ENCODE assay signal across 8 mouse cellular contexts in the genomic region with DNA sequence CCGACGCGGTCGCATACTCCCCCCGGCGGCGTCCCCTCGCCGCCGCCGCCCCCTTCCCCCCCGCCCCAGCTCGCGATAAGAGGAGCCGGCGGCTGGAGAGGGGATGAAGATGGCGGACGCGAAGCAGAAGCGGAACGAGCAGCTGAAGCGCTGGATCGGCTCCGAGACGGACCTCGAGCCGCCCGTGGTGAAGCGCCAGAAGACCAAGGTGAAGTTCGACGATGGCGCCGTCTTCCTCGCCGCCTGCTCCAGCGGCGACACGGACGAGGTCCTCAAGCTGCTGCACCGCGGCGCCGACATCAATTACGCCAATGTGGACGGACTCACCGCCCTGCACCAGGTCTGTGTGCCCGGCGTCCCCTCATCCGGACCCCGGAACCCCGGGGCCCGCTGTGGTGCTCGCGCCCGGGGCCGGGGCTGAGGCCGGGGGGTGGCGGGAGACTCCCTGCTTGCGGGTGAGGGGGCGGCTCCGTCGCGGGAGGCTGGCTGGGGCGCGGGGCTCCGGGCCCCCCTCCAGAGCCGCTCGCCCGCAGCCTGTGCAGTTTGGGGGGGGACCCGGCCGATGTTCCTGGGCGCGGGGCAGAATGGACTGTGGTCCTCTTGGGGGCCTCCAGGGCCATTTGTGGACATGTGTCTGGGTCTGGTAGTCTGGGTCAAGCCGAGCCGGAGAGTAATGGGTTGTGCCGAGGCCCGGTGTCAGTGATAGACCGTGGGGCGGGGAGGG. TPM values are rescaled to one million over a fixed set of nuclear protein-coding genes. Genes with fewer than 3 reads are reported as not detected.
DNase-seq lines count a peak whose midpoint lies in the region; ATAC-seq lines count a peak whose summit lies in the region.

No protein-coding gene starts in this region.

- no peaks in the 10 kb centered on the region for H3K36me3 ChIP-seq in embryonic facial prominence, embryonic 15.5 days
- no peaks in the 10 kb centered on the region for H3K36me3 ChIP-seq in limb, embryonic 13.5 days
- H3K36me3 ChIP-seq in midbrain, embryonic 14.5 days (ENCODE audit: control insufficient read depth, insufficient read depth, low read length): no peaks in the 10 kb centered on the region

- H3K9ac ChIP-seq in embryonic facial prominence, embryonic 15.5 days: peak overlapping the region; percentile 98
- peak overlapping the region; percentile 99 for H3K9ac ChIP-seq in limb, embryonic 13.5 days
- peak overlapping the region; percentile 99 for H3K9ac ChIP-seq in midbrain, embryonic 14.5 days (replicated peaks; ENCODE audit: low read length)

- H3K27me3 ChIP-seq in embryonic facial prominence, embryonic 15.5 days: no peaks in the 10 kb centered on the region
- H3K27me3 ChIP-seq in limb, embryonic 13.5 days: no peaks in the 10 kb centered on the region
- H3K27me3 ChIP-seq in midbrain, embryonic 14.5 days (ENCODE audit: control insufficient read depth, insufficient read depth, low read length): no peaks in the 10 kb centered on the region

- H3K4me1 ChIP-seq in embryonic facial prominence, embryonic 15.5 days: peaks cover 15% of the 10 kb centered on the region
- H3K4me1 ChIP-seq in limb, embryonic 13.5 days: peaks cover 23% of the 10 kb centered on the region
- H3K4me1 ChIP-seq in midbrain, embryonic 14.5 days (ENCODE audit: control insufficient read depth, insufficient read depth, low read length): peaks cover 24% of the 10 kb centered on the region

- WGBS in embryonic facial prominence, embryonic 15.5 days: under 1% methylated on average over 64 of the region's 79 CpGs
- WGBS in limb, embryonic 13.5 days: under 1% methylated on average over 66 of the region's 79 CpGs
- under 1% methylated on average over 67 of the region's 79 CpGs for WGBS in midbrain, embryonic 14.5 days

- H3K4me2 ChIP-seq in embryonic facial prominence, embryonic 15.5 days (replicated peaks): peak overlapping the region; percentile 57
- H3K4me2 ChIP-seq in limb, embryonic 13.5 days (replicated peaks): peak overlapping the region; percentile 72
- H3K4me2 ChIP-seq in midbrain, embryonic 14.5 days (ENCODE audit: low read length): peak overlapping the region; percentile 74

- H3K27ac ChIP-seq in embryonic facial prominence, embryonic 15.5 days (replicated peaks): peak overlapping the region; percentile 99
- peak overlapping the region; percentile 98 for H3K27ac ChIP-seq in limb, embryonic 13.5 days
- H3K27ac ChIP-seq in midbrain, embryonic 14.5 days (replicated peaks; ENCODE audit: low read depth, low read length): peak overlapping the region; percentile 99

- H3K9me3 ChIP-seq in embryonic facial prominence, embryonic 15.5 days (replicated peaks): no peaks in the 10 kb centered on the region
- no peaks in the 10 kb centered on the region for H3K9me3 ChIP-seq in limb, embryonic 13.5 days
- H3K9me3 ChIP-seq in midbrain, embryonic 14.5 days (ENCODE audit: control insufficient read depth, low read length): no peaks in the 10 kb centered on the region

- H3K4me3 ChIP-seq in embryonic facial prominence, embryonic 15.5 days (replicated peaks): peak overlapping the region; percentile 97
- H3K4me3 ChIP-seq in limb, embryonic 13.5 days: peak overlapping the region; percentile 96
- peak overlapping the region; percentile 99 for H3K4me3 ChIP-seq in midbrain, embryonic 14.5 days (replicated peaks; ENCODE audit: low read depth, low read length)

- ATAC-seq in embryonic facial prominence, embryonic 15.5 days (ENCODE audit: insufficient number of reproducible peaks, low FRiP score, low TSS enrichment, low read depth): peak; percentile 24; the same call in 1 of the 2 replicates
- ATAC-seq in limb, embryonic 13.5 days (ENCODE audit: low FRiP score, low read depth): peak; percentile 41
- ATAC-seq in midbrain, embryonic 14.5 days (ENCODE audit: low FRiP score, low TSS enrichment): peak; percentile 74

- peak; percentile 46 for DNase-seq in kidney, adult 11 months
- DNase-seq in kidney, postnatal 36 days: no peak
- DNase-seq in R1 (ENCODE audit: low read depth, low spot score): peak; percentile 31
- DNase-seq in heart, postnatal 4 days: peak; percentile 55
- DNase-seq in midbrain, embryonic 14.5 days: peak; percentile 56
- peak; percentile 44 for DNase-seq in thymus, postnatal 0 days (ENCODE audit: low spot score)

RNA-seq across cellular contexts. Expression of a gene that starts 0.5 kb away (rescaled TPM):
- 81.6 and 83.9 TPM in 2 replicates for polyA plus RNA-seq in embryonic facial prominence, embryonic 15.5 days (2015; fragmentation: Nextera tagmentation; extraction: Ambion mirVana)
- 100 to 1,000 TPM; 173 to 182 TPM for total RNA-seq in heart, postnatal 4 days (2021)
- 86.8 and 88.0 TPM in 2 replicates for polyA plus RNA-seq in limb, embryonic 13.5 days (2015; fragmentation: Nextera tagmentation; extraction: Ambion mirVana)
- 73.4 and 76.2 TPM in 2 replicates for polyA plus RNA-seq in midbrain, embryonic 14.5 days (2014; fragmentation: Nextera tagmentation; extraction: Ambion mirVana)
- 72.0 and 83.3 TPM in 2 replicates for polyA plus RNA-seq in thymus, postnatal 0 days (2015; fragmentation: Nextera tagmentation; extraction: Ambion mirVana)

Comparison
In these comparisons a context has a peak if more than half of its experiments do, and no peak if none do; other contexts are left out.
1. DNase-seq: peak in kidney, adult 11 months (single experiment), R1 (single experiment), heart, postnatal 4 days (single experiment), midbrain, embryonic 14.5 days (single experiment) and thymus, postnatal 0 days (single experiment); none in kidney, postnatal 36 days (0 of 2).
2. ATAC-seq: peak in every context shown above with its lines; median percentile 74 in midbrain, embryonic 14.5 days; 41 in limb, embryonic 13.5 days; 24 in embryonic facial prominence, embryonic 15.5 days.
3. Peak in every context shown above with its lines, with median percentiles within 50 percentile points of each other: H3K27ac ChIP-seq, H3K4me2 ChIP-seq, H3K4me3 ChIP-seq and H3K9ac ChIP-seq.